Mouse (Mus musculus): Measurements from ENCODE around the gene Fam217b.

DNA sequence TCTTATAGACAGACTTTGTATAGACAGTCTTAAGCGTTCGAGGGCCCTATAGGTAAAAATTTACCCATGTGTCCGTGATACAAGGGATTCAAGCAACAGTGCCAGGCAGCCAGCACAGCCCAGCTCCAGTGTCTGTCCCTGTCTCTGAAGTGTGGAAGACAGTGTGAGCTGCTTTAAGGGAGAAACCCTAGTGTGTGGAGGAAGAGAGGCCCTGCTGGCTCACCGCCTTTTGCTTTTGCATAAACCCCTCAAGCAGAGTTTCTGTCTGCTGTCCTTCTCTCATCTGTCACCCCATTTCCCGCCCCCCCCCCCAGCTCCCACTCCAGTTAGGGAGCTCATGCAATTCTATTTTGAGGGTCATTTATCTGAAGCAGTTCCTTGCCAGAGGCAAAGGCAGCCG, 7.3 kb downstream of the Fam217b start:
- TF ChIP-seq EP300 (IDR thresholded peaks at IDR 0.05; ENCODE audit: low read depth): no peak
- no peak for TF ChIP-seq CTCF (IDR thresholded peaks at IDR 0.05; ENCODE audit: low read depth)

Data from heart, postnatal 0 days (tissue).